Mouse (Mus musculus): ENCODE data around the gene Ggt1. TPM values are rescaled to one million over a fixed set of nuclear protein-coding genes. Genes with fewer than 3 reads are reported as not detected.

The Ggt1 gene
- polyA plus RNA-seq, 1 experiment from 2014 or later, result 57.6 TPM

- Histone ChIP-seq H3K4me1 (ENCODE audit: control insufficient read depth, insufficient read depth, low read length) (no peaks in the 10 kb centered on the region), H3K4me2 (replicated peaks; ENCODE audit: low read depth, low read length) (no peak overlapping the region), H3K9me3 (ENCODE audit: control insufficient read depth, low read length) (peaks cover 3% of the 10 kb centered on the region; the same call in 1 of the 2 replicates), H3K27ac (ENCODE audit: low read depth, low read length) (no peak overlapping the region), H3K4me3 (ENCODE audit: low read length) (no peak overlapping the region), H3K9ac (ENCODE audit: low read depth, low read length) (no peak overlapping the region), H3K27me3 (ENCODE audit: control insufficient read depth, insufficient read depth, low read length) (no peaks in the 10 kb centered on the region), H3K36me3 (ENCODE audit: control insufficient read depth, insufficient read depth, low read length) (no peaks in the 10 kb centered on the region)
- no peak for ATAC-seq (ENCODE audit: low FRiP score, low TSS enrichment)
- WGBS, result 55% methylated on average over 3 of the region's 3 CpGs
Measured at GRCm38 (mm10) chr10:75620818-75621217, 59.4 kb downstream of the Ggt1 start.

GRCm38 (mm10) chr10:75625920-75626319 is 64.5 kb downstream of the Ggt1 start:
- Histone ChIP-seq H3K27ac (ENCODE audit: low read depth, low read length) (no peak overlapping the region), H3K27me3 (ENCODE audit: control insufficient read depth, insufficient read depth, low read length) (no peaks in the 10 kb centered on the region), H3K4me1 (ENCODE audit: control insufficient read depth, insufficient read depth, low read length) (no peaks in the 10 kb centered on the region), H3K9me3 (ENCODE audit: control insufficient read depth, low read length) (peaks cover 3% of the 10 kb centered on the region; the same call in 1 of the 2 replicates), H3K4me3 (ENCODE audit: low read length) (no peak overlapping the region), H3K4me2 (replicated peaks; ENCODE audit: low read depth, low read length) (no peak overlapping the region), H3K9ac (ENCODE audit: low read depth, low read length) (no peak overlapping the region), H3K36me3 (ENCODE audit: control insufficient read depth, insufficient read depth, low read length) (no peaks in the 10 kb centered on the region)
- WGBS, result 56% methylated on average over 6 of the region's 6 CpGs
- ATAC-seq (ENCODE audit: low FRiP score, low TSS enrichment), result no peak

DNA sequence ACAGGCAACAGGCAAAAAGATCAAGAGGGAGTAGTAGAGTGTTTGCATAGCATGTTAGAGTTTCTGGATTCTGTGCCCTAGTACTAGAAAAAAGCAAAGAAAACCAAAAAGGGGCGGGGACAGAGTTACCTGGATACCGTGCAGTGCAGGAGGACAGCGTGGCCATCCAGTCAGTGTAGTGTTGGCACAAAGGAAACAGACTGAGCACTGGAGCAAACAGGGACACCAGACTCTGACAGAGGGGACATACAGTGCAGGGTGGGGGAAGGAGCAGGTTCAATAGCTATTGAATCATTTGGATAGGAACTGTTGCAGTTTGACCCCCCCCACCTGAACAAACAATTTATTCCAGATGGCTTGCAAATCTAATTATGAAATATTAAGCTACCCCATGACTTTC is 65.6 kb downstream of the Ggt1 start:
- Histone ChIP-seq H3K36me3 (ENCODE audit: control insufficient read depth, insufficient read depth, low read length) (no peaks in the 10 kb centered on the region), H3K9me3 (ENCODE audit: control insufficient read depth, low read length) (peaks cover 2% of the 10 kb centered on the region; the same call in 1 of the 2 replicates), H3K4me2 (replicated peaks; ENCODE audit: low read depth, low read length) (no peak overlapping the region), H3K4me1 (ENCODE audit: control insufficient read depth, insufficient read depth, low read length) (no peaks in the 10 kb centered on the region), H3K27me3 (ENCODE audit: control insufficient read depth, insufficient read depth, low read length) (no peaks in the 10 kb centered on the region), H3K4me3 (ENCODE audit: low read length) (no peak overlapping the region), H3K9ac (ENCODE audit: low read depth, low read length) (no peak overlapping the region), H3K27ac (ENCODE audit: low read depth, low read length) (no peak overlapping the region)
- 70% methylated on average over 3 of the region's 3 CpGs for WGBS
- no peak for ATAC-seq (ENCODE audit: low FRiP score, low TSS enrichment)

DNA sequence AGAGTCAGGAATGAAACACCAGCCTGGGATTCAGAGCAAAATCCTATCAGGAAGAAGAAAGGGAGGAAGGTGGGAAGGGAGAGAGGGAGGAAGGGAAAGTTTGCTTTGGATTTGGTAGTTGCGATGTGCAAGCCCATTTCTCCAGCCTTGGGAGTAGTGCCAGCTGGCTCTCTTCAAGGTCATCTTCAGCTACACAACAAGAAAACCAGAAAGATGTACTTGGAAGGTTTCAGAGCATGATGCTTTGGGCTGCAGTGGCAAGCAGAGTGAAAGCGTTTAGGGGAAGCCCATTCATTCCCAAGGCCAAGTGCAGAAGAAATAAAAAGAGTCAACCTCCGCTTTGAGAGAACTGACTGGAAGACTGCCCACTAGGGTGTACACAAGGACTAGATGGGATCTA is 66.1 kb downstream of the Ggt1 start:
- Histone ChIP-seq H3K4me3 (ENCODE audit: low read length) (no peak overlapping the region), H3K36me3 (ENCODE audit: control insufficient read depth, insufficient read depth, low read length) (no peaks in the 10 kb centered on the region), H3K4me2 (replicated peaks; ENCODE audit: low read depth, low read length) (no peak overlapping the region), H3K27ac (ENCODE audit: low read depth, low read length) (no peak overlapping the region), H3K9ac (ENCODE audit: low read depth, low read length) (no peak overlapping the region), H3K27me3 (ENCODE audit: control insufficient read depth, insufficient read depth, low read length) (no peaks in the 10 kb centered on the region), H3K4me1 (ENCODE audit: control insufficient read depth, insufficient read depth, low read length) (no peaks in the 10 kb centered on the region), H3K9me3 (ENCODE audit: control insufficient read depth, low read length) (no peaks in the 10 kb centered on the region)
- 80% methylated on average over 3 of the region's 3 CpGs for WGBS
- no peak for ATAC-seq (ENCODE audit: low FRiP score, low TSS enrichment)

DNA sequence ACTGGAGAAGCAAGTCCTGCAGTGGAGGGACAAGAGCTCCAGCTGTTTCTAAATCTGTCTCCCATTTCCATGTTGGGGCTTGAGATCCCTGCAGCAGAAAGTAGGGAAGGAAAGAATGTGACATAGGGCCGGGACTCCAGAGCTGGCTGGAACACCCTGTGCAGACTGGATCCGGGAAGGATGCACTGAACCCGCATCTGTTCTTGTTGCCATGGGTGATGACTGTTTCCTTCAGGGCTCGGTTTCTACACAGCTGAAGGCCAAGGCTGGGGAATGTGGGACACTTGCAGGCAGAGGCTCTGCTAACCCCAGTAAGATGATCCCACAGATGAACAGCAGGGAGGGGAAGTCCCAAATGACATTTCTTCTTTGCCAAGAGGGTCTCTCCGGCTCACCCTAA is 71.2 kb downstream of the Ggt1 start:
- Histone ChIP-seq H3K9me3 (ENCODE audit: control insufficient read depth, low read length) (no peaks in the 10 kb centered on the region), H3K4me3 (ENCODE audit: low read length) (no peak overlapping the region), H3K27me3 (ENCODE audit: control insufficient read depth, insufficient read depth, low read length) (no peaks in the 10 kb centered on the region), H3K4me2 (replicated peaks; ENCODE audit: low read depth, low read length) (no peak overlapping the region), H3K4me1 (ENCODE audit: control insufficient read depth, insufficient read depth, low read length) (no peaks in the 10 kb centered on the region), H3K36me3 (ENCODE audit: control insufficient read depth, insufficient read depth, low read length) (no peaks in the 10 kb centered on the region), H3K27ac (ENCODE audit: low read depth, low read length) (no peak overlapping the region), H3K9ac (ENCODE audit: low read depth, low read length) (no peak overlapping the region)
- 51% methylated on average over 5 of the region's 5 CpGs for WGBS
- ATAC-seq (ENCODE audit: low FRiP score, low TSS enrichment), result no peak

DNA sequence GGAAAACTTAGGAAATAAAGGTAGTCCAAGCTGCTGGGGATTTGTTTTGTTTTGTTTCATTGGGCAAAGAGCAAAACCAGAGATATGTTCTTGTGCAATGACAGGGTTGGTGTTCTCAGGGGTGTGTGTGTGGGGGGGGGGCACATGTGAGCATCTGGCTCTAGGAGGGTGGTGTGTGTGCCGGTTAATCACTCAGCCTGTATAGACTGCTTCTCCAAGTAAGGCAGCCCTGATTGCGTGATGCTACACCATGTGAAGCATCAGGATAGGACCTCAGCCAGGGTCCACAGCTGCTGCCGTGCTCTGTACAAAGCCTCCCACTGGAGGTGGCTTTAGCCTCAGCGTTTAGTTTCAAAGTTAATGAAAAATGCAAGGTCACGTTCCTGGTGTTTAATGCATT is 71.6 kb downstream of the Ggt1 start:
- no peak overlapping the region for H3K9ac ChIP-seq (ENCODE audit: low read depth, low read length)
- ATAC-seq (ENCODE audit: low FRiP score, low TSS enrichment), result no peak
- H3K4me1 ChIP-seq (ENCODE audit: control insufficient read depth, insufficient read depth, low read length), result no peaks in the 10 kb centered on the region
- no peaks in the 10 kb centered on the region for H3K9me3 ChIP-seq (ENCODE audit: control insufficient read depth, low read length)
- no peaks in the 10 kb centered on the region for H3K27me3 ChIP-seq (ENCODE audit: control insufficient read depth, insufficient read depth, low read length)
- H3K36me3 ChIP-seq (ENCODE audit: control insufficient read depth, insufficient read depth, low read length), result no peaks in the 10 kb centered on the region
- no peak overlapping the region for H3K4me3 ChIP-seq (ENCODE audit: low read length)
- no peak overlapping the region for H3K27ac ChIP-seq (ENCODE audit: low read depth, low read length)
- no peak overlapping the region for H3K4me2 ChIP-seq (replicated peaks; ENCODE audit: low read depth, low read length)
- WGBS, result 80% methylated on average over 5 of the region's 5 CpGs

- Histone ChIP-seq H3K4me1 (ENCODE audit: control insufficient read depth, insufficient read depth, low read length) (no peaks in the 10 kb centered on the region), H3K27me3 (ENCODE audit: control insufficient read depth, insufficient read depth, low read length) (no peaks in the 10 kb centered on the region), H3K9ac (ENCODE audit: low read depth, low read length) (no peak overlapping the region), H3K27ac (ENCODE audit: low read depth, low read length) (no peak overlapping the region), H3K36me3 (ENCODE audit: control insufficient read depth, insufficient read depth, low read length) (no peaks in the 10 kb centered on the region), H3K4me2 (replicated peaks; ENCODE audit: low read depth, low read length) (no peak overlapping the region), H3K9me3 (ENCODE audit: control insufficient read depth, low read length) (no peaks in the 10 kb centered on the region), H3K4me3 (ENCODE audit: low read length) (no peak overlapping the region)
- 68% methylated on average over 14 of the region's 14 CpGs for WGBS
- ATAC-seq (ENCODE audit: low FRiP score, low TSS enrichment), result no peak
Measured at GRCm38 (mm10) chr10:75633576-75634139, 72.3 kb downstream of the Ggt1 start.

- Histone ChIP-seq H3K9ac (ENCODE audit: low read depth, low read length) (no peak overlapping the region), H3K4me2 (replicated peaks; ENCODE audit: low read depth, low read length) (no peak overlapping the region), H3K4me3 (ENCODE audit: low read length) (no peak overlapping the region), H3K4me1 (ENCODE audit: control insufficient read depth, insufficient read depth, low read length) (no peaks in the 10 kb centered on the region), H3K9me3 (ENCODE audit: control insufficient read depth, low read length) (no peaks in the 10 kb centered on the region), H3K36me3 (ENCODE audit: control insufficient read depth, insufficient read depth, low read length) (no peaks in the 10 kb centered on the region), H3K27me3 (ENCODE audit: control insufficient read depth, insufficient read depth, low read length) (no peaks in the 10 kb centered on the region), H3K27ac (ENCODE audit: low read depth, low read length) (no peak overlapping the region)
- WGBS, result 94% methylated on average over 8 of the region's 8 CpGs
- ATAC-seq (ENCODE audit: low FRiP score, low TSS enrichment), result no peak
Measured at GRCm38 (mm10) chr10:75634610-75635009, 73.2 kb downstream of the Ggt1 start.

GRCm38 (mm10) chr10:75635019-75635692 is 73.8 kb downstream of the Ggt1 start:
- H3K4me3 ChIP-seq (ENCODE audit: low read length), result no peak overlapping the region
- H3K9ac ChIP-seq (ENCODE audit: low read depth, low read length), result no peak overlapping the region
- 73% methylated on average over 14 of the region's 14 CpGs for WGBS
- H3K36me3 ChIP-seq (ENCODE audit: control insufficient read depth, insufficient read depth, low read length), result no peaks in the 10 kb centered on the region
- H3K4me1 ChIP-seq (ENCODE audit: control insufficient read depth, insufficient read depth, low read length), result no peaks in the 10 kb centered on the region
- ATAC-seq (ENCODE audit: low FRiP score, low TSS enrichment), result no peak
- H3K27me3 ChIP-seq (ENCODE audit: control insufficient read depth, insufficient read depth, low read length), result no peaks in the 10 kb centered on the region
- no peak overlapping the region for H3K27ac ChIP-seq (ENCODE audit: low read depth, low read length)
- no peaks in the 10 kb centered on the region for H3K9me3 ChIP-seq (ENCODE audit: control insufficient read depth, low read length)
- H3K4me2 ChIP-seq (replicated peaks; ENCODE audit: low read depth, low read length), result no peak overlapping the region

Data from kidney, embryonic 14.5 days (tissue).